Mouse (Mus musculus) kidney, adult 18-20 months (tissue): Measurements from ENCODE around the gene Mrgpra3.

Source experiments
- DNase-seq: peaks from one replicate; pipeline ENCODE4 v3.0.0; 2021

The Mrgpra3 gene

GRCm38 (mm10) chr7:47601272-47601671, at the start of gene Mrgpra3:
Mrgpra3 (minus strand) TSS chr7:47601372.
- no peak for DNase-seq
